12 mouse cellular contexts compared by ENCODE assay signal in genomic region chr17:63075091-63076036, GRCm38 (mm10).
DNase-seq lines count a peak whose midpoint lies in the region; ATAC-seq and TF ChIP-seq lines count a peak whose summit lies in the region.
"Had no signal": no experiment of that assay in that cellular context is flagged by ENCODE, and none has a peak within 500 bp of the region (broad histone marks: within the 10 kb centered on the region; RNA-seq: fewer than 3 reads in every experiment).

No protein-coding gene starts in this region.

- H3K36me3 ChIP-seq in embryonic facial prominence, embryonic 13.5 days: no peaks in the 10 kb centered on the region
- H3K36me3 ChIP-seq in embryonic facial prominence, embryonic 10.5 days (replicated peaks): no peaks in the 10 kb centered on the region
- H3K36me3 ChIP-seq in kidney, postnatal 0 days (ENCODE audit: insufficient read depth, low read length): no peaks in the 10 kb centered on the region
- no peaks in the 10 kb centered on the region for H3K36me3 ChIP-seq in midbrain, embryonic 13.5 days
- H3K36me3 ChIP-seq: hindbrain, embryonic 13.5 days had no signal

- POLR2A ChIA-PET in Patski (lab: Charles Lee): no interaction called here

- DNase-seq in embryonic facial prominence, embryonic 10.5 days (ENCODE audit: low spot score): no peak
- peak; percentile 10 for DNase-seq in kidney, postnatal 0 days (ENCODE audit: low spot score)
- no peak for DNase-seq in kidney, postnatal 4 days
- DNase-seq in Patski (ENCODE audit: low read depth, low spot score): no peak
- no peak for DNase-seq in right cerebral cortex, postnatal 4 days
- DNase-seq in cerebellum, postnatal 10 days: no peak
- DNase-seq: cerebellum, adult 8-10 months; gastrocnemius, postnatal 25 days; kidney, adult 9 months had no signal

- 59% methylated on average over 14 of the region's 14 CpGs for WGBS in embryonic facial prominence, embryonic 13.5 days
- 79% methylated on average over 14 of the region's 14 CpGs for WGBS in embryonic facial prominence, embryonic 10.5 days
- 66% methylated on average over 14 of the region's 14 CpGs for WGBS in kidney, postnatal 0 days
- WGBS in midbrain, embryonic 13.5 days: 45% methylated on average over 14 of the region's 14 CpGs

- CTCF ChIA-PET in Patski (lab: Charles Lee): interaction anchor here (1.1 to 1.2 kb wide), 2 partner anchors 8 to 10 kb away, joined by 3 read pairs; no protein-coding TSS in a partner anchor

- H3K4me1 ChIP-seq in embryonic facial prominence, embryonic 13.5 days: peaks cover 40% of the 10 kb centered on the region
- peaks cover 29% of the 10 kb centered on the region for H3K4me1 ChIP-seq in embryonic facial prominence, embryonic 10.5 days
- no peaks in the 10 kb centered on the region for H3K4me1 ChIP-seq in kidney, postnatal 0 days (replicated peaks; ENCODE audit: insufficient read depth, low read length)
- peaks cover 81% of the 10 kb centered on the region for H3K4me1 ChIP-seq in midbrain, embryonic 13.5 days (replicated peaks)

- no peak overlapping the region for H3K4me3 ChIP-seq in embryonic facial prominence, embryonic 13.5 days
- no peak overlapping the region for H3K4me3 ChIP-seq in embryonic facial prominence, embryonic 10.5 days
- no peak overlapping the region for H3K4me3 ChIP-seq in kidney, postnatal 0 days (replicated peaks; ENCODE audit: low read depth, low read length)
- no peak overlapping the region for H3K4me3 ChIP-seq in midbrain, embryonic 13.5 days (replicated peaks)
- H3K4me3 ChIP-seq: hindbrain, embryonic 13.5 days had no signal

- no peak for TF ChIP-seq CTCF in kidney, postnatal 0 days (IDR thresholded peaks at IDR 0.05; ENCODE audit: low read depth)
- no peak for TF ChIP-seq CTCF in Patski (IDR thresholded peaks at IDR 0.05)

- no peaks in the 10 kb centered on the region for H3K27me3 ChIP-seq in embryonic facial prominence, embryonic 13.5 days
- no peaks in the 10 kb centered on the region for H3K27me3 ChIP-seq in embryonic facial prominence, embryonic 10.5 days (replicated peaks; ENCODE audit: low read depth, poor library complexity, severe bottlenecking)
- H3K27me3 ChIP-seq in kidney, postnatal 0 days (ENCODE audit: insufficient read depth, low read length): no peaks in the 10 kb centered on the region
- no peaks in the 10 kb centered on the region for H3K27me3 ChIP-seq in Patski
- H3K27me3 ChIP-seq in midbrain, embryonic 13.5 days: no peaks in the 10 kb centered on the region
- H3K27me3 ChIP-seq: hindbrain, embryonic 13.5 days had no signal

- H3K27ac ChIP-seq in embryonic facial prominence, embryonic 13.5 days: peak overlapping the region; percentile 60
- no peak overlapping the region for H3K27ac ChIP-seq in embryonic facial prominence, embryonic 10.5 days (replicated peaks)
- H3K27ac ChIP-seq in kidney, postnatal 0 days: no peak overlapping the region
- no peak overlapping the region for H3K27ac ChIP-seq in midbrain, embryonic 13.5 days
- H3K27ac ChIP-seq: hindbrain, embryonic 13.5 days had no signal

- no peak overlapping the region for H3K9ac ChIP-seq in embryonic facial prominence, embryonic 13.5 days
- no peak overlapping the region for H3K9ac ChIP-seq in kidney, postnatal 0 days (ENCODE audit: low read depth, low read length)
- H3K9ac ChIP-seq in midbrain, embryonic 13.5 days (replicated peaks): no peak overlapping the region
- H3K9ac ChIP-seq: hindbrain, embryonic 13.5 days had no signal

- in situ Hi-C loops in Patski (cut with MboI; ENCODE audit: low pct_unique_long_range_greater_than_20kb): no loop called here

- ATAC-seq in embryonic facial prominence, embryonic 13.5 days (ENCODE audit: insufficient number of reproducible peaks, insufficient read depth, low FRiP score, low TSS enrichment, low read depth): no peak
- no peak for ATAC-seq in kidney, postnatal 0 days (replicated peaks; ENCODE audit: low FRiP score, low read depth)
- peak; percentile 41 for ATAC-seq in Patski
- peak; percentile 66 for ATAC-seq in midbrain, embryonic 13.5 days

- H3K9me3 ChIP-seq in embryonic facial prominence, embryonic 13.5 days: no peaks in the 10 kb centered on the region
- no peaks in the 10 kb centered on the region for H3K9me3 ChIP-seq in embryonic facial prominence, embryonic 10.5 days
- no peaks in the 10 kb centered on the region for H3K9me3 ChIP-seq in kidney, postnatal 0 days (replicated peaks; ENCODE audit: low read length)
- H3K9me3 ChIP-seq in midbrain, embryonic 13.5 days: no peaks in the 10 kb centered on the region
- H3K9me3 ChIP-seq: hindbrain, embryonic 13.5 days had no signal

- H3K4me2 ChIP-seq in embryonic facial prominence, embryonic 13.5 days: no peak overlapping the region
- H3K4me2 ChIP-seq in kidney, postnatal 0 days (ENCODE audit: low read length): no peak overlapping the region
- no peak overlapping the region for H3K4me2 ChIP-seq in midbrain, embryonic 13.5 days (replicated peaks)
- H3K4me2 ChIP-seq: hindbrain, embryonic 13.5 days had no signal

Comparison
In these comparisons a context has a peak if more than half of its experiments do, and no peak if none do; other contexts are left out.
1. ATAC-seq: peak in Patski (single experiment) and midbrain, embryonic 13.5 days (single experiment); none in embryonic facial prominence, embryonic 13.5 days (single experiment) and kidney, postnatal 0 days (single experiment).